Mouse (Mus musculus): ENCODE data around the gene AU040320.

DNA sequence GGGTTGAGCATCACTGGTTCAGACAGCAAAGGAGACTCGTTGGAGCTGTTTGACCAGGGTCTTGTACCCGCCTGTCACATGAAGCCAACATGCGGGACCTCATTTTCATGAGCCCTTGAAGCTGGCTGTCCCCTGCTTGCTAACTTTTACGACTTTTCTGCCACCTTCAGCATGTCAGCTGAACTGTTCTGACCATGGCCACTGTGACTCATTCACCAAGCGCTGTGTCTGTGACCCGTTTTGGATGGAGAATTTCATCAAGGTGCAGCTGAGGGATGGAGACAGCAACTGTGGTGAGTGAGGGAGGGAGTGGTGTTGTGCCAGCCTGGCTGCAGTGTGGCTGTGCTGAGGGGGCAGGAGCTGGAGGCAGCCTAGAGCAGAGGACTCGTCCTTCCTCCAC lies 93.6 kb downstream of the AU040320 start:
- TF ChIP-seq CTCF (IDR thresholded peaks at IDR 0.05; ENCODE audit: low read depth) (no peak), EP300 (optimal IDR thresholded peaks at IDR 0.05) (no peak)

All from stomach, postnatal 0 days (tissue).